Mouse (Mus musculus): ENCODE data around the gene Ppp1r14c. TPM values are rescaled to one million over a fixed set of nuclear protein-coding genes. Genes with fewer than 3 reads are reported as not detected.

The Ppp1r14c gene
- 2.5 and 3.8 TPM in 2 replicates for polyA plus RNA-seq (2016; fragmentation: Nextera tagmentation; extraction: Ambion mirVana)

GRCm38 (mm10) chr10:3366036-3366869, at the start of gene Ppp1r14c:
TSS of gene Ppp1r14c (plus strand) at chr10:3366057.
- Histone ChIP-seq H3K27me3 (ENCODE audit: low read depth, poor library complexity, severe bottlenecking) (peaks cover 48% of the 10 kb centered on the region), H3K9me3 (replicated peaks) (no peaks in the 10 kb centered on the region), H3K4me3 (peak within 1 kb of the TSS; percentile 61), H3K27ac (replicated peaks) (peak within 1 kb of the TSS; percentile 69), H3K4me1 (peaks cover 19% of the 10 kb centered on the region), H3K36me3 (no peaks in the 10 kb centered on the region)
- DNase-seq (ENCODE audit: low spot score): peak; percentile 67
- under 1% methylated on average over 74 of the region's 74 CpGs for WGBS

GRCm38 (mm10) chr10:3321406-3321805, 44.5 kb upstream of the Ppp1r14c start:
- WGBS: 86% methylated on average over 2 of the region's 2 CpGs
- Histone ChIP-seq H3K4me1 (no peaks in the 10 kb centered on the region), H3K9me3 (replicated peaks) (peaks cover 10% of the 10 kb centered on the region), H3K4me3 (no peak overlapping the region), H3K27ac (replicated peaks) (no peak overlapping the region), H3K27me3 (ENCODE audit: low read depth, poor library complexity, severe bottlenecking) (no peaks in the 10 kb centered on the region), H3K36me3 (no peaks in the 10 kb centered on the region)
- DNase-seq (ENCODE audit: low spot score): no peak

GRCm38 (mm10) chr10:3325447-3325846, 40.4 kb upstream of the Ppp1r14c start:
- Histone ChIP-seq H3K27me3 (ENCODE audit: low read depth, poor library complexity, severe bottlenecking) (no peaks in the 10 kb centered on the region), H3K4me3 (no peak overlapping the region), H3K36me3 (no peaks in the 10 kb centered on the region), H3K4me1 (no peaks in the 10 kb centered on the region), H3K27ac (replicated peaks) (no peak overlapping the region), H3K9me3 (replicated peaks) (peaks cover 10% of the 10 kb centered on the region)
- DNase-seq (ENCODE audit: low spot score): no peak
- 89% methylated on average over 1 of the region's 1 CpGs for WGBS

- Histone ChIP-seq H3K27ac (replicated peaks) (no peak overlapping the region), H3K27me3 (ENCODE audit: low read depth, poor library complexity, severe bottlenecking) (no peaks in the 10 kb centered on the region), H3K4me1 (no peaks in the 10 kb centered on the region), H3K36me3 (no peaks in the 10 kb centered on the region), H3K9me3 (replicated peaks) (no peaks in the 10 kb centered on the region), H3K4me3 (no peak overlapping the region)
- WGBS: 30% methylated on average over 3 of the region's 3 CpGs
- DNase-seq (ENCODE audit: low spot score): peak; percentile 57
Measured at GRCm38 (mm10) chr10:3332880-3333279, 33.0 kb upstream of the Ppp1r14c start.

GRCm38 (mm10) chr10:3334570-3334969, 31.3 kb upstream of the Ppp1r14c start:
- Histone ChIP-seq H3K27ac (replicated peaks) (no peak overlapping the region), H3K4me1 (no peaks in the 10 kb centered on the region), H3K9me3 (replicated peaks) (no peaks in the 10 kb centered on the region), H3K4me3 (no peak overlapping the region), H3K27me3 (ENCODE audit: low read depth, poor library complexity, severe bottlenecking) (no peaks in the 10 kb centered on the region), H3K36me3 (no peaks in the 10 kb centered on the region)
- DNase-seq (ENCODE audit: low spot score): no peak

GRCm38 (mm10) chr10:3336729-3337329, 29.0 kb upstream of the Ppp1r14c start:
- H3K27me3 ChIP-seq (ENCODE audit: low read depth, poor library complexity, severe bottlenecking): no peaks in the 10 kb centered on the region
- no peak for DNase-seq (ENCODE audit: low spot score)
- H3K4me1 ChIP-seq: no peaks in the 10 kb centered on the region
- H3K9me3 ChIP-seq (replicated peaks): no peaks in the 10 kb centered on the region
- no peaks in the 10 kb centered on the region for H3K36me3 ChIP-seq
- 84% methylated on average over 7 of the region's 7 CpGs for WGBS
- no peak overlapping the region for H3K27ac ChIP-seq (replicated peaks)
- no peak overlapping the region for H3K4me3 ChIP-seq

- WGBS: 56% methylated on average over 2 of the region's 2 CpGs
- Histone ChIP-seq H3K4me3 (no peak overlapping the region), H3K36me3 (no peaks in the 10 kb centered on the region), H3K27me3 (ENCODE audit: low read depth, poor library complexity, severe bottlenecking) (no peaks in the 10 kb centered on the region), H3K4me1 (no peaks in the 10 kb centered on the region), H3K9me3 (replicated peaks) (no peaks in the 10 kb centered on the region), H3K27ac (replicated peaks) (no peak overlapping the region)
- no peak for DNase-seq (ENCODE audit: low spot score)
Measured at GRCm38 (mm10) chr10:3337330-3337901, 28.4 kb upstream of the Ppp1r14c start.

- 59% methylated on average over 5 of the region's 5 CpGs for WGBS
- no peaks in the 10 kb centered on the region for H3K4me1 ChIP-seq
- no peak for DNase-seq (ENCODE audit: low spot score)
- H3K27me3 ChIP-seq (ENCODE audit: low read depth, poor library complexity, severe bottlenecking): no peaks in the 10 kb centered on the region
- no peaks in the 10 kb centered on the region for H3K36me3 ChIP-seq
- H3K27ac ChIP-seq (replicated peaks): no peak overlapping the region
- H3K4me3 ChIP-seq: no peak overlapping the region
- H3K9me3 ChIP-seq (replicated peaks): no peaks in the 10 kb centered on the region
Measured at GRCm38 (mm10) chr10:3345706-3346105, 20.2 kb upstream of the Ppp1r14c start.

- Histone ChIP-seq H3K27ac (replicated peaks) (no peak overlapping the region), H3K4me1 (no peaks in the 10 kb centered on the region), H3K27me3 (ENCODE audit: low read depth, poor library complexity, severe bottlenecking) (peaks cover 5% of the 10 kb centered on the region; the same call in 1 of the 2 replicates), H3K4me3 (no peak overlapping the region), H3K36me3 (no peaks in the 10 kb centered on the region), H3K9me3 (replicated peaks) (no peaks in the 10 kb centered on the region)
- no peak for DNase-seq (ENCODE audit: low spot score)
- 86% methylated on average over 1 of the region's 1 CpGs for WGBS
Measured at GRCm38 (mm10) chr10:3359531-3359930, 6.3 kb upstream of the Ppp1r14c start.

- peaks cover 19% of the 10 kb centered on the region for H3K4me1 ChIP-seq
- DNase-seq (ENCODE audit: low spot score): no peak
- WGBS: 33% methylated on average over 5 of the region's 5 CpGs
- H3K27ac ChIP-seq (replicated peaks): no peak overlapping the region
- H3K27me3 ChIP-seq (ENCODE audit: low read depth, poor library complexity, severe bottlenecking): peaks cover 48% of the 10 kb centered on the region
- no peaks in the 10 kb centered on the region for H3K9me3 ChIP-seq (replicated peaks)
- no peaks in the 10 kb centered on the region for H3K36me3 ChIP-seq
- peak overlapping the region; percentile 61 for H3K4me3 ChIP-seq
Measured at GRCm38 (mm10) chr10:3365671-3366035, 204 bp upstream of the Ppp1r14c start.

- Histone ChIP-seq H3K4me3 (peak overlapping the region; percentile 61), H3K27ac (replicated peaks) (peak overlapping the region; percentile 69), H3K36me3 (no peaks in the 10 kb centered on the region), H3K27me3 (ENCODE audit: low read depth, poor library complexity, severe bottlenecking) (peaks cover 48% of the 10 kb centered on the region), H3K4me1 (peaks cover 19% of the 10 kb centered on the region), H3K9me3 (replicated peaks) (no peaks in the 10 kb centered on the region)
- 2% methylated on average over 26 of the region's 26 CpGs for WGBS
- DNase-seq (ENCODE audit: low spot score): no peak
Measured at GRCm38 (mm10) chr10:3366870-3367431, 1.1 kb downstream of the Ppp1r14c start.

GRCm38 (mm10) chr10:3367440-3367839, 1.6 kb downstream of the Ppp1r14c start:
- Histone ChIP-seq H3K4me3 (peak overlapping the region; percentile 61), H3K4me1 (peaks cover 19% of the 10 kb centered on the region), H3K27ac (replicated peaks) (no peak overlapping the region), H3K9me3 (replicated peaks) (no peaks in the 10 kb centered on the region), H3K27me3 (ENCODE audit: low read depth, poor library complexity, severe bottlenecking) (peaks cover 48% of the 10 kb centered on the region), H3K36me3 (no peaks in the 10 kb centered on the region)
- 31% methylated on average over 11 of the region's 11 CpGs for WGBS
- no peak for DNase-seq (ENCODE audit: low spot score)

GRCm38 (mm10) chr10:3383176-3383575, 17.3 kb downstream of the Ppp1r14c start:
- Histone ChIP-seq H3K27me3 (ENCODE audit: low read depth, poor library complexity, severe bottlenecking) (no peaks in the 10 kb centered on the region), H3K36me3 (no peaks in the 10 kb centered on the region), H3K27ac (replicated peaks) (no peak overlapping the region), H3K4me1 (no peaks in the 10 kb centered on the region), H3K4me3 (no peak overlapping the region), H3K9me3 (replicated peaks) (no peaks in the 10 kb centered on the region)
- 76% methylated on average over 3 of the region's 3 CpGs for WGBS
- no peak for DNase-seq (ENCODE audit: low spot score)
